21 mouse cellular contexts compared by ENCODE assay signal in the genomic region with DNA sequence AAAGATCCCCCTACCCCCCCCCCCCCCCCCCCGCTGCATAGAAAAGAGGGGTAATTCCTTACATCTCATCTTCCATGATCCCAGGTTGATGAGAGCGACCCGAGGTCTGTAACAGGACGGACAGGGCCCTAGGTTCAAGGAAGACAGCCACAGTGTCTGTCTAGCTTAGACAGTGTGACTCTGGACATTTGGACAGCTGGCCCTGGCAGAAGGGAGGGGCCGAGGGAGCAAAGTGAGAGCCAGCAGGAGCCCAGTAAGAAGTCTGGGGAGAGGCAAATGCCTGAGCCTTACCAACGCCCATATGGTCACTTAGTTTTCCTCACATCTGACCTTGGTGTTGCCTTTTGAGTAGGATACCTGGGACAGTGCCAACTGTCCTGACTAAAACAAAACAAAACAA. TPM values are rescaled to one million over a fixed set of nuclear protein-coding genes. Genes with fewer than 3 reads are reported as not detected.
DNase-seq lines count a peak whose midpoint lies in the region; ATAC-seq and TF ChIP-seq lines count a peak whose summit lies in the region.
"Had no signal": no experiment of that assay in that cellular context is flagged by ENCODE, and none has a peak within 500 bp of the region (broad histone marks: within the 10 kb centered on the region; RNA-seq: fewer than 3 reads in every experiment).

No protein-coding gene starts in this region.

- DNase-seq in cerebellum, postnatal 10 days: peak; percentile 42 to 59
- DNase-seq in cerebellum, adult 11 months: no peak
- peak; percentile 19 for DNase-seq in hindbrain, embryonic 10.5 days (ENCODE audit: low spot score)
- no peak for DNase-seq in hindbrain, postnatal 0 days (ENCODE audit: low spot score)
- peak; percentile 64 for DNase-seq in retina, postnatal 1 day
- no peak for DNase-seq in retina, embryonic 14.5 days (ENCODE audit: low spot score)
- DNase-seq in B cell, adult 2 months: no peak
- DNase-seq: adrenal gland, adult 8-10 months; adrenal gland, postnatal 36 days; cerebellum, adult 11-12 months; cerebellum, adult 9-10 months; cerebellum, postnatal 36 days; gastrocnemius, postnatal 10 days; heart, adult 2 months had no signal

- H3K9me3 ChIP-seq in hindbrain, embryonic 10.5 days: no peaks in the 10 kb centered on the region
- H3K9me3 ChIP-seq in hindbrain, postnatal 0 days (ENCODE audit: low read length): no peaks in the 10 kb centered on the region
- H3K9me3 ChIP-seq: embryonic facial prominence, embryonic 13.5 days; forebrain, embryonic 12.5 days; heart, embryonic 12.5 days had no signal

- TF ChIP-seq CTCF in hindbrain, postnatal 0 days (IDR thresholded peaks at IDR 0.05; ENCODE audit: low read depth): no peak

- 62% methylated on average over 6 of the region's 6 CpGs for WGBS in hindbrain, embryonic 10.5 days
- 47% methylated on average over 5 of the region's 6 CpGs for WGBS in hindbrain, postnatal 0 days

- no peak overlapping the region for H3K4me3 ChIP-seq in hindbrain, embryonic 10.5 days
- H3K4me3 ChIP-seq in hindbrain, postnatal 0 days (ENCODE audit: low read length): no peak overlapping the region
- H3K4me3 ChIP-seq: embryonic facial prominence, embryonic 13.5 days; forebrain, embryonic 12.5 days; heart, adult 2 months; heart, embryonic 12.5 days had no signal

- no peak for ATAC-seq in hindbrain, postnatal 0 days
- ATAC-seq: forebrain, embryonic 16.5 days; intestine, postnatal 0 days had no signal

- H3K27me3 ChIP-seq in hindbrain, embryonic 10.5 days (ENCODE audit: insufficient read depth, poor library complexity, severe bottlenecking): peaks cover 55% of the 10 kb centered on the region
- H3K27me3 ChIP-seq in hindbrain, postnatal 0 days (ENCODE audit: insufficient read depth, low read length): no peaks in the 10 kb centered on the region

- H3K4me2 ChIP-seq in hindbrain, postnatal 0 days (ENCODE audit: low read depth, low read length): no peak overlapping the region
- H3K4me2 ChIP-seq: embryonic facial prominence, embryonic 13.5 days; forebrain, embryonic 12.5 days; heart, embryonic 12.5 days had no signal

- H3K4me1 ChIP-seq in hindbrain, embryonic 10.5 days (replicated peaks): peaks cover 69% of the 10 kb centered on the region
- no peaks in the 10 kb centered on the region; the same call in 1 of the 2 replicates for H3K4me1 ChIP-seq in hindbrain, postnatal 0 days (ENCODE audit: insufficient read depth, low read length)

- no peaks in the 10 kb centered on the region for H3K36me3 ChIP-seq in hindbrain, embryonic 10.5 days
- H3K36me3 ChIP-seq in hindbrain, postnatal 0 days (ENCODE audit: insufficient read depth, low read length): no peaks in the 10 kb centered on the region
- H3K36me3 ChIP-seq: embryonic facial prominence, embryonic 13.5 days; forebrain, embryonic 12.5 days; heart, embryonic 12.5 days had no signal

- H3K9ac ChIP-seq in hindbrain, postnatal 0 days (replicated peaks; ENCODE audit: low read length): no peak overlapping the region
- H3K9ac ChIP-seq: embryonic facial prominence, embryonic 13.5 days; forebrain, embryonic 12.5 days; heart, embryonic 12.5 days had no signal

- H3K27ac ChIP-seq in hindbrain, embryonic 10.5 days: no peak overlapping the region
- H3K27ac ChIP-seq in hindbrain, postnatal 0 days: no peak overlapping the region
- H3K27ac ChIP-seq: embryonic facial prominence, embryonic 13.5 days; forebrain, embryonic 12.5 days; heart, adult 2 months had no signal

RNA-seq across cellular contexts. Expression of gene C1ql1, which starts 38.7 kb away (rescaled TPM):
- 4.4 and 11.5 TPM in 2 replicates for polyA plus RNA-seq in hindbrain, embryonic 10.5 days (2016; fragmentation: Nextera tagmentation; extraction: Ambion mirVana)
- 61.0 and 65.6 TPM in 2 replicates for total RNA-seq in hindbrain, postnatal 0 days (2014; rRNA removed)
- polyA plus RNA-seq in hindbrain, postnatal 0 days (2015; fragmentation: Nextera tagmentation; extraction: Ambion mirVana): 16.9 and 18.9 TPM in 2 replicates
- total RNA-seq: heart, adult 2 months; heart, postnatal 25 days; MEL had no signal

RNA-seq across cellular contexts. Expression of gene Nmt1, which starts 42.8 kb away (rescaled TPM):
- 47.1 and 55.6 TPM in 2 replicates for polyA plus RNA-seq in hindbrain, embryonic 10.5 days (2016; fragmentation: Nextera tagmentation; extraction: Ambion mirVana)
- 61.0 and 71.5 TPM in 2 replicates for total RNA-seq in hindbrain, postnatal 0 days (2014; rRNA removed)
- polyA plus RNA-seq in hindbrain, postnatal 0 days (2015; fragmentation: Nextera tagmentation; extraction: Ambion mirVana): 39.8 and 45.3 TPM in 2 replicates

RNA-seq across cellular contexts. Expression of gene Dcakd, which starts 43.0 kb away (rescaled TPM):
- 272 and 276 TPM in 2 replicates for polyA plus RNA-seq in hindbrain, embryonic 10.5 days (2016; fragmentation: Nextera tagmentation; extraction: Ambion mirVana)
- 176 and 187 TPM in 2 replicates for total RNA-seq in hindbrain, postnatal 0 days (2014; rRNA removed)
- polyA plus RNA-seq in hindbrain, postnatal 0 days (2015; fragmentation: Nextera tagmentation; extraction: Ambion mirVana): 138 and 149 TPM in 2 replicates

Comparison
In these comparisons a context has a peak if more than half of its experiments do, and no peak if none do; other contexts are left out.
1. DNase-seq: peak in cerebellum, postnatal 10 days (2 of 2), hindbrain, embryonic 10.5 days (single experiment) and retina, postnatal 1 day (single experiment); none in cerebellum, adult 11 months (single experiment), hindbrain, postnatal 0 days (single experiment), retina, embryonic 14.5 days (single experiment) and B cell, adult 2 months (0 of 2).